Mouse (Mus musculus) CH12.LX (cell line): ENCODE results near the gene Fam198a.

ENCODE experiments used
- CTCF ChIP-seq, 2 experiments: IDR thresholded peaks in 1 of 2; conservative IDR thresholded peaks in 1 of 2; 2 replicates each; pipeline ENCODE4 v1.5.1; 2011 to 2012; ENCODE audit warnings: low read depth in 2 of 2, low read length in 2 of 2, improper control_type of control experiment in 1 of 2, inconsistent platforms in 1 of 2, mild to moderate bottlenecking in 1 of 2, moderate library complexity in 1 of 2
- RCOR1 ChIP-seq: conservative IDR thresholded peaks from 2 replicates; pipeline ENCODE4 v1.6.1; 2012; ENCODE audit warnings: low read depth, mild to moderate bottlenecking, inconsistent platforms, low read length, improper control_type of control experiment

DNA sequence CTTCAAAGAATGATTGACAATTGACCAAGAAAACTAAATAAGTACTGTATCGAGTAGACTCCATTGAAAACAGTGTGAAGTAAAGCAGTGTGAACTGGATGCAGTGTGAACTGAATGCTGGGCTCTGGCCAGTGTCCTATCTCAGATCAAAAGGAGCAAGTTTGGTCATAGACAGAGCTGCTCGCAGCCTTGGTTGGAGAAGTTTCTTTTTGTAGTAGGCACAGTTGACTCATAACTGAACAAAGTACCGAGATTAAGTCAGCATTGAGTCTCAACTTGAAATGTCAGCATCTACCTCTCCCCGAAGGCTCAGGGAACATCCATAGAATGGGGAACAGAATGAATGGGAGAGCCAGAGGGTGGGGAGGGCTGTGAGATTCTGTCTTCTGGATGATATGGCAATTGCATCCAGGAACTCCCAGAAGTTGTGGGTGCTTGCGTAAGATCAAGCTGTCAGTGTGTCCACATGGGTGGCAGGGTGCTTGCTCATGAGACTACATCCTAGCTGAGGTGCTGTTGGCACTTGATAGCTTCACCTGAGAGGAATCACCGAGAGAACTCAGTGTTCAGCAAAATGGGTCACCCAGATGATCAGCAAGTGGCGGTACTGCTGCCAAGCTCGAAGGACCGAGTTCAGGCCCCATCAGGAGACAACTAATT, 25.8 kb upstream of the Fam198a start:
- no peak for TF ChIP-seq RCOR1
- TF ChIP-seq CTCF (conservative IDR thresholded peaks at IDR 0.05 in 1 of 2, IDR thresholded peaks at IDR 0.05 in 1 of 2; ENCODE audit: low read depth in 2 of 2, low read length in 2 of 2) = no peak
